Mouse (Mus musculus): ENCODE data around the gene A630076J17Rik. TPM values are rescaled to one million over a fixed set of nuclear protein-coding genes. Genes with fewer than 3 reads are reported as not detected.
A peak's percentile ranks its signal among the peaks of the same experiment; 100 is the strongest.

A630076J17Rik gene
- polyA plus RNA-seq, 1 experiment from 2014 or later = 0.26 TPM

DNA sequence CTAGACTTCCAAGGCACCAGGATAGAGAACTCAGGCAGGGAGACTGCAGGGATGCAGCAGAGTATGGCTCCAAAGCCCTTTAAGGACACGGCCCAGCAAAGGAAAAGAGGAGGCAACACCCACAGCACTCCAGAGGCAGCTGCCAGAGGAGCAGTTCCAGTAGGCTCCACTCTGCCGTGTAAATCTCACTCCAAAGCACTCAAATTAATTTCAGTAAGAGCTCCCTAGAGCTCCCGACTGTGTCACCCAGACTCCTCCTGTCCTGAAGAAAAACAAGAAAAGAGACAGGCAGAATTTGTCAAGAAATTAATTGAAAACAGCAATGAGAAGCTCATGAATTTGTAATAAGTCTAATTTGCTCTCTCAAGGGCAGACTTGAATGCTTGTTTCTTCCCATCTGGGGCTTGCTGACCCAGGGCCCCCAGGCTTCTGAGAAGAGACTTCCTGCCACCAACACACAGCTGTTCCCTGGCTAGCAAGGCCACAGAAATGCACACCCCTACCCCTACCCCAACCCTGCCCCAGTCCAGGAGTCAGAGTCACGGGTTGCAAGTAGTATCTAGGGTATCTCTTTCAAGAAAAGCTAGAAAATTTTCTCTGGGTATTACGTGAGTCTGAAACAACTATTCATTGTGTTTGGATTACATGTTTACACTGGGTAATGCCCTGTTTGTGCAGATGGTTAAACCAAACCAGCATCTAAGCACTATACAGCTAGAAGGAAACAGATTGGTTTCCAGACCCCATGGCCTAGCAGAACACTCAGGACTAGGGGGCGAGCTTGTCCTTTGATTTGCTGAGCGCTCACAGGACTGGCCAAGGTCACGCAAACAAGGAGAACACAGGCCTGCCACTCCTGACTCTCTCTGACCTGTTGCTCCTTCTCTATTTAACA is 30.8 kb downstream of the A630076J17Rik start:
- Histone ChIP-seq H3K27ac (ENCODE audit: low read depth) (peak overlapping the region; percentile 36), H3K4me2 (ENCODE audit: low read depth, low read length) (no peak overlapping the region), H3K4me1 (ENCODE audit: insufficient read depth) (no peaks in the 10 kb centered on the region; the same call in 1 of the 2 replicates), H3K9me3 (ENCODE audit: low read length) (no peaks in the 10 kb centered on the region), H3K36me3 (replicated peaks; ENCODE audit: insufficient read depth, low read length) (no peaks in the 10 kb centered on the region), H3K4me3 (ENCODE audit: low read depth, low read length) (no peak overlapping the region), H3K9ac (replicated peaks) (no peak overlapping the region), H3K27me3 (ENCODE audit: insufficient read depth, low read length) (no peaks in the 10 kb centered on the region)
- DNase-seq = no peak
- WGBS (ENCODE audit: insufficient replicate concordance) = 47% methylated on average over 8 of the region's 8 CpGs
- TF ChIP-seq CTCF (IDR thresholded peaks at IDR 0.05; ENCODE audit: low read depth) (no peak), EP300 (IDR thresholded peaks at IDR 0.05; ENCODE audit: low read depth) (no peak)
- ATAC-seq = peak; percentile 54

GRCm38 (mm10) chr3:107261851-107262165 is 31.4 kb downstream of the A630076J17Rik start:
- H3K4me1 ChIP-seq (ENCODE audit: insufficient read depth) = no peaks in the 10 kb centered on the region; the same call in 1 of the 2 replicates
- peak; percentile 23 for DNase-seq
- no peak for ATAC-seq

GRCm38 (mm10) chr3:107266814-107267345 is 36.5 kb downstream of the A630076J17Rik start:
- Histone ChIP-seq H3K27me3 (ENCODE audit: insufficient read depth, low read length) (no peaks in the 10 kb centered on the region), H3K9me3 (ENCODE audit: low read length) (no peaks in the 10 kb centered on the region), H3K4me3 (ENCODE audit: low read depth, low read length) (no peak overlapping the region), H3K4me2 (ENCODE audit: low read depth, low read length) (no peak overlapping the region), H3K9ac (replicated peaks) (no peak overlapping the region), H3K27ac (ENCODE audit: low read depth) (no peak overlapping the region), H3K36me3 (replicated peaks; ENCODE audit: insufficient read depth, low read length) (no peaks in the 10 kb centered on the region), H3K4me1 (ENCODE audit: insufficient read depth) (no peaks in the 10 kb centered on the region; the same call in 1 of the 2 replicates)
- DNase-seq (no peak), ATAC-seq (no peak)
- 78% methylated on average over 2 of the region's 2 CpGs for WGBS (ENCODE audit: insufficient replicate concordance)
- TF ChIP-seq CTCF (IDR thresholded peaks at IDR 0.05; ENCODE audit: low read depth) (no peak), EP300 (IDR thresholded peaks at IDR 0.05; ENCODE audit: low read depth) (no peak)

More at GRCm38 (mm10) chr3:107261851-107262165, 31.4 kb downstream of the A630076J17Rik start:
- Histone ChIP-seq H3K9me3 (ENCODE audit: low read length) (no peaks in the 10 kb centered on the region), H3K27me3 (ENCODE audit: insufficient read depth, low read length) (no peaks in the 10 kb centered on the region), H3K4me3 (ENCODE audit: low read depth, low read length) (no peak overlapping the region), H3K36me3 (replicated peaks; ENCODE audit: insufficient read depth, low read length) (no peaks in the 10 kb centered on the region), H3K9ac (replicated peaks) (no peak overlapping the region), H3K27ac (ENCODE audit: low read depth) (peak overlapping the region; percentile 36; the same call in 1 of the 2 replicates), H3K4me2 (ENCODE audit: low read depth, low read length) (no peak overlapping the region)
- WGBS (ENCODE audit: insufficient replicate concordance) = 44% methylated on average over 7 of the region's 7 CpGs
- TF ChIP-seq EP300 (IDR thresholded peaks at IDR 0.05; ENCODE audit: low read depth) (no peak), CTCF (IDR thresholded peaks at IDR 0.05; ENCODE audit: low read depth) (no peak)

DNA sequence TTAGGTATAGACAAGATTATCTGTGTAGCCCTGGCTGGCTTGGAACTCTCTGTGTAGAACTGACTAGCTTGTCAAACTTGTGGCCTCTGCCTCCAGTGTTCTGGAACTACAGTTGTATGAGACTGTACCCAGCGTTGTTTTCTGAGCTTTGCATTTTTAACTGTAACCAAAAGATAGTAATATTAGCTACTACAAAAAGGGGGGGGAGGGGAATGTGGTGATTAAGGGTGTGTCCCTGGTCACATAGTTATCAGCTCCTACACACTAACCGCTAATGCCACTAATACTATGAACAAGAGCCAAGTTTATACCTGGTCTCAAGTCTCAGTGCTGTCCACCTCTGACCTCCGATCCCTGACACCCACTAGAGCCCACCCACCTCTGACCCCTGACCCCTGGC is 42.0 kb downstream of the A630076J17Rik start:
- H3K36me3 ChIP-seq (replicated peaks; ENCODE audit: insufficient read depth, low read length) = no peaks in the 10 kb centered on the region
- no peak overlapping the region for H3K9ac ChIP-seq (replicated peaks)
- no peak overlapping the region for H3K4me2 ChIP-seq (ENCODE audit: low read depth, low read length)
- H3K4me1 ChIP-seq (ENCODE audit: insufficient read depth) = no peaks in the 10 kb centered on the region; the same call in 1 of the 2 replicates
- 58% methylated on average over 3 of the region's 3 CpGs for WGBS (ENCODE audit: insufficient replicate concordance)
- ATAC-seq (no peak), DNase-seq (no peak)
- H3K27me3 ChIP-seq (ENCODE audit: insufficient read depth, low read length) = no peaks in the 10 kb centered on the region
- H3K27ac ChIP-seq (ENCODE audit: low read depth) = no peak overlapping the region
- no peaks in the 10 kb centered on the region for H3K9me3 ChIP-seq (ENCODE audit: low read length)
- TF ChIP-seq CTCF (IDR thresholded peaks at IDR 0.05; ENCODE audit: low read depth) = no peak
- no peak for TF ChIP-seq EP300 (IDR thresholded peaks at IDR 0.05; ENCODE audit: low read depth)
- H3K4me3 ChIP-seq (ENCODE audit: low read depth, low read length) = no peak overlapping the region

DNA sequence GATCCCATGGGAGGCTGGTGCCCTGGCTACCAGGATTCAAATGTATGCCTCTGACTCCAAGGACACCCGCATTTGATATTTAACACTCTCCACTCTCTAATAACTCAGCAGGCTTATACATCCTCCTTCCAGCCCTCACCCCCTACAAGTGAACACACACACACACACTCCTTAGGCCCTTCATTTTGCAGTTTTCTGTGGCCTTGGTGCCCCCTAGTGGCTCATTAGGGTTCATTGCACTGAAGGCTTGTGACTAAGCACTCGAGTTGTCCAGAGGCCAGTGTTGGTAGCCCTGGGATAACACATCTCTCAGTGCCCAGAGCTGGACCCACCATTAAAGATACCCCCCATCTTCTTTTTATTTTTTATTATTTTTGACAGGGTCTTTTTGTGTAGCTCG is 43.4 kb downstream of the A630076J17Rik start:
- peaks cover 7% of the 10 kb centered on the region; the same call in 1 of the 2 replicates for H3K4me1 ChIP-seq (ENCODE audit: insufficient read depth)
- no peak overlapping the region for H3K4me3 ChIP-seq (ENCODE audit: low read depth, low read length)
- no peak overlapping the region for H3K4me2 ChIP-seq (ENCODE audit: low read depth, low read length)
- WGBS (ENCODE audit: insufficient replicate concordance) = 9% methylated on average over 3 of the region's 3 CpGs
- H3K27me3 ChIP-seq (ENCODE audit: insufficient read depth, low read length) = no peaks in the 10 kb centered on the region
- no peaks in the 10 kb centered on the region for H3K36me3 ChIP-seq (replicated peaks; ENCODE audit: insufficient read depth, low read length)
- no peaks in the 10 kb centered on the region for H3K9me3 ChIP-seq (ENCODE audit: low read length)
- H3K9ac ChIP-seq (replicated peaks) = no peak overlapping the region
- no peak overlapping the region for H3K27ac ChIP-seq (ENCODE audit: low read depth)
- DNase-seq = peak; percentile 65
- ATAC-seq = peak; percentile 69
- no peak for TF ChIP-seq EP300 (IDR thresholded peaks at IDR 0.05; ENCODE audit: low read depth)
- TF ChIP-seq CTCF (IDR thresholded peaks at IDR 0.05; ENCODE audit: low read depth) = peak; percentile 91

DNA sequence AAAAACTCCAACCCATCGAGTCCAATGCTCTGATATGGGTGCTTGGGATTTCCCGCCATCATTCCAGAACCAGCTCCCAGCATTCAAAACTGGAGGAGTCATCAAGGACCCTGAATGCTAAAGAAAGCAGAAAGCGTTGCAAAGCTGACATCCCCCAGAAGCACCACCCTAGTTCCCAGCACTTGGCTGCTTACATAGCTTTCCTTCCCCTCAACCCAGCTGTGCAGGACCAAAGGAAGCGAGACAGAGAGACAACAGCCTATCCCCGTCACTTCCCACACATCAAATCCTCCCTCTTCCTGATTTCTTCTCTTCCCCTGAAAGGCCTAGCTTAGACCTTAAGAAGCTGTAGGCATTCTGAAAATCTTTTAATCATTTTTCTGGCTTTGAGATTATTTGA is 44.9 kb downstream of the A630076J17Rik start:
- H3K4me2 ChIP-seq (ENCODE audit: low read depth, low read length) = no peak overlapping the region
- no peaks in the 10 kb centered on the region for H3K27me3 ChIP-seq (ENCODE audit: insufficient read depth, low read length)
- H3K4me1 ChIP-seq (ENCODE audit: insufficient read depth) = peaks cover 14% of the 10 kb centered on the region
- TF ChIP-seq EP300 (IDR thresholded peaks at IDR 0.05; ENCODE audit: low read depth) = no peak
- TF ChIP-seq CTCF (IDR thresholded peaks at IDR 0.05; ENCODE audit: low read depth) = no peak
- H3K4me3 ChIP-seq (ENCODE audit: low read depth, low read length) = no peak overlapping the region
- H3K36me3 ChIP-seq (replicated peaks; ENCODE audit: insufficient read depth, low read length) = no peaks in the 10 kb centered on the region
- no peak overlapping the region for H3K27ac ChIP-seq (ENCODE audit: low read depth)
- DNase-seq (no peak), ATAC-seq (no peak)
- 45% methylated on average over 5 of the region's 5 CpGs for WGBS (ENCODE audit: insufficient replicate concordance)
- H3K9ac ChIP-seq (replicated peaks) = no peak overlapping the region
- no peaks in the 10 kb centered on the region for H3K9me3 ChIP-seq (ENCODE audit: low read length)

All from liver, postnatal 0 days (tissue).